Mouse (Mus musculus): ENCODE measurements around the gene Atp6v0a1. TPM values are rescaled to one million over a fixed set of nuclear protein-coding genes. Genes with fewer than 3 reads are reported as not detected.

Atp6v0a1 gene
- polyA plus RNA-seq, 1 experiment from 2014 or later, result 40.3 TPM

DNA sequence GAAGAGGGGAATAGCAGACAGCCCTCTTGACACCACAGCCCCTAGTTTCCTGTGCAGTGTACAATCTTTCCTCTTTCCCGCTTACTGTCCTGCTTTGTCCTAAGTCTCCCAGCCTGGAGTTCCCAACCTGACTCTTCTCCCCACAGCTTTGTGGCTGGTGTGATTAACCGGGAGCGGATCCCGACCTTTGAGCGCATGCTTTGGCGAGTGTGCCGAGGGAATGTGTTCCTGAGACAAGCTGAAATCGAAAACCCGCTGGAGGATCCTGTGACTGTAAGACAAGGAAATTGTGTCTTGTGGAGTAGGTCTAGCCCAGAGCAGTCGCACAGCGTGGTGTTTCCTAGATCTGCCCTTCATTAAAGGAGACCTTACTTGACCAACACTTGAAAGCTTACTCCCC is 17.9 kb downstream of the Atp6v0a1 start:
- no peaks in the 10 kb centered on the region for H3K27me3 ChIP-seq
- H3K36me3 ChIP-seq, result peaks cover 40% of the 10 kb centered on the region
- WGBS, result 88% methylated on average over 11 of the region's 11 CpGs
- H3K4me3 ChIP-seq (replicated peaks), result no peak overlapping the region
- H3K4me2 ChIP-seq (replicated peaks), result no peak overlapping the region
- no peaks in the 10 kb centered on the region for H3K9me3 ChIP-seq (replicated peaks)
- H3K4me1 ChIP-seq, result no peaks in the 10 kb centered on the region
- ATAC-seq (ENCODE audit: insufficient number of reproducible peaks, low FRiP score, low TSS enrichment, low read depth), result no peak
- no peak overlapping the region for H3K27ac ChIP-seq (replicated peaks)
- no peak overlapping the region for H3K9ac ChIP-seq

GRCm38 (mm10) chr11:101029320-101029719 is 20.1 kb downstream of the Atp6v0a1 start:
- WGBS, result 87% methylated on average over 8 of the region's 8 CpGs
- Histone ChIP-seq H3K27ac (replicated peaks) (no peak overlapping the region), H3K9me3 (replicated peaks) (no peaks in the 10 kb centered on the region), H3K36me3 (peaks cover 41% of the 10 kb centered on the region), H3K4me2 (replicated peaks) (no peak overlapping the region), H3K4me3 (replicated peaks) (no peak overlapping the region), H3K9ac (no peak overlapping the region), H3K27me3 (no peaks in the 10 kb centered on the region), H3K4me1 (no peaks in the 10 kb centered on the region)
- ATAC-seq (ENCODE audit: insufficient number of reproducible peaks, low FRiP score, low TSS enrichment, low read depth), result no peak

DNA sequence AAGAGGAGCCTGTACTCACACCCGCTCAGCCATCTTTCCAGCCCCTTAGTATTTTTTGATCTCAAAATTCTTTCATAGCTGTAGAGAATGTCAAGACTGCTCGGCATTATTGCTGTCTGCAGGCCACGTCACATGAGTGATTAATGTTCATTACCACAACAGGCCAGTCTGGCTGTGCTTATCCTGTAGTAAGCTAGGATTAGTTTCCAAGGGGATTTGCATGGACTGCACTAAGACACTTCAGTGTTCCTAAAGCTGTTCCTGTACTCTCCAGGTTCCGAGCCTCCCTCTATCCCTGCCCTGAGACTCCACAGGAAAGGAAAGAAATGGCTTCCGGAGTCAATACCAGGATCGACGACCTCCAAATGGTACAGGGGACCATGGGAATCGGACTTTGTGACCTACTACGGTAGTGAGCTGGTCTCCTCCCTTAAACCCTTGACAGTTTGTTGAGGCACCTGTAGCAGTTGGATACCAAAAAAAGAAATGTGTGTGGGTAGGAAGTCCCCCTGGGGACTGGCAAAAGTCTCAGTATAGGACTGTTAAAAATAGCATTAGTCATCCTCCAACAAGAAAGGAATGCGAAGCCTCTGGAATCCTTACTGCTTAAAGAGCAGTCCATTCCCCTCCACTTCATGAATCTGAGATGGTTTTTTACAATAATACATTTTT is 21.0 kb downstream of the Atp6v0a1 start:
- WGBS, result 75% methylated on average over 10 of the region's 10 CpGs
- no peaks in the 10 kb centered on the region for H3K9me3 ChIP-seq (replicated peaks)
- no peak overlapping the region for H3K9ac ChIP-seq
- no peak for ATAC-seq (ENCODE audit: insufficient number of reproducible peaks, low FRiP score, low TSS enrichment, low read depth)
- no peak overlapping the region for H3K4me2 ChIP-seq (replicated peaks)
- peaks cover 47% of the 10 kb centered on the region for H3K36me3 ChIP-seq
- no peaks in the 10 kb centered on the region for H3K4me1 ChIP-seq
- H3K27me3 ChIP-seq, result no peaks in the 10 kb centered on the region
- 0 out of 2 replicates have a peak overlapping the region, but pooled peaks have one; percentile 4 for H3K27ac ChIP-seq (replicated peaks)
- no peak overlapping the region for H3K4me3 ChIP-seq (replicated peaks)

DNA sequence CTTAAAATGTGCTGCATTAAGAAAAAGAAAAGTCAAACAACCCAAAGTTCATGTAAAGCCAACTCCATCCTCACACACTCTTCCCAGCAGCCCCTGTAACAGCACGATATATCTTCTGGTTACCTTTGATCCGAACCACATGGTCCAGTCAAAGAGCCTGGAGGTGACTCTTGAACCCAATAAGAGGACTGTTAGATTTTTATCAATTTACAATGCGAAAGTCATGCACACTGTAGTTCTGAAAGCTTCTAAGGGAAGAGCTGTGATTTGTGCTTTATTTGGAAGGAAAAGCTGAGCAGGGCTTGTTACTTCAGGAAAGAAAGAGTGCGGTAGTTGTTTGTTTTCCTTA is 21.5 kb downstream of the Atp6v0a1 start:
- Histone ChIP-seq H3K9me3 (replicated peaks) (no peaks in the 10 kb centered on the region), H3K9ac (no peak overlapping the region), H3K36me3 (peaks cover 50% of the 10 kb centered on the region), H3K4me3 (replicated peaks) (no peak overlapping the region), H3K27me3 (no peaks in the 10 kb centered on the region), H3K4me2 (replicated peaks) (no peak overlapping the region), H3K4me1 (no peaks in the 10 kb centered on the region), H3K27ac (replicated peaks) (no peak overlapping the region)
- ATAC-seq (ENCODE audit: insufficient number of reproducible peaks, low FRiP score, low TSS enrichment, low read depth), result no peak
- WGBS, result 90% methylated on average over 4 of the region's 4 CpGs

DNA sequence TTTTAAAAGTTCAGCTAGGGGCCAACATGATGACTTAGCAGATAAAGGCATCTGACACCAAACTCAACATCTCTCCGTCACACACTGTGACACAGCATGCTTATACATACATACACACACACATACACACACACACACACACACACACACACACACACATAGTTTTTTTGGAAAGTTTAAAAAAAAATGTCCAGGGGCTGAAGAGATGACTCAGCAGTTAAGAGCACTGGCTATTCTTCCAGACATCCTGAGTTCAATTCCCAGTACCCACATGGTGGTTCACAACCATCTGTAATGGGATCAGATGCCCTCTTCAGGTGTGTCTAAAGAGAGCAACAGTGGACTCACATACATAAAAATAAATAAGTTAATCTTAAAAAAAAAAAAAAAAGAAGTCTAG is 22.2 kb downstream of the Atp6v0a1 start:
- H3K36me3 ChIP-seq, result peaks cover 52% of the 10 kb centered on the region
- ATAC-seq (ENCODE audit: insufficient number of reproducible peaks, low FRiP score, low TSS enrichment, low read depth), result no peak
- H3K4me3 ChIP-seq (replicated peaks), result no peak overlapping the region
- no peak overlapping the region for H3K9ac ChIP-seq
- no peaks in the 10 kb centered on the region for H3K4me1 ChIP-seq
- WGBS, result 85% methylated on average over 1 of the region's 1 CpGs
- H3K27me3 ChIP-seq, result no peaks in the 10 kb centered on the region
- no peak overlapping the region for H3K27ac ChIP-seq (replicated peaks)
- H3K9me3 ChIP-seq (replicated peaks), result no peaks in the 10 kb centered on the region
- no peak overlapping the region for H3K4me2 ChIP-seq (replicated peaks)

- Histone ChIP-seq H3K27ac (replicated peaks) (no peak overlapping the region), H3K4me3 (replicated peaks) (no peak overlapping the region), H3K4me1 (no peaks in the 10 kb centered on the region), H3K9me3 (replicated peaks) (no peaks in the 10 kb centered on the region), H3K9ac (no peak overlapping the region), H3K27me3 (no peaks in the 10 kb centered on the region), H3K4me2 (replicated peaks) (no peak overlapping the region), H3K36me3 (peaks cover 59% of the 10 kb centered on the region)
- ATAC-seq (ENCODE audit: insufficient number of reproducible peaks, low FRiP score, low TSS enrichment, low read depth), result no peak
- WGBS, result 95% methylated on average over 17 of the region's 17 CpGs
Observed at GRCm38 (mm10) chr11:101033856-101034500, 24.7 kb downstream of the Atp6v0a1 start.

DNA sequence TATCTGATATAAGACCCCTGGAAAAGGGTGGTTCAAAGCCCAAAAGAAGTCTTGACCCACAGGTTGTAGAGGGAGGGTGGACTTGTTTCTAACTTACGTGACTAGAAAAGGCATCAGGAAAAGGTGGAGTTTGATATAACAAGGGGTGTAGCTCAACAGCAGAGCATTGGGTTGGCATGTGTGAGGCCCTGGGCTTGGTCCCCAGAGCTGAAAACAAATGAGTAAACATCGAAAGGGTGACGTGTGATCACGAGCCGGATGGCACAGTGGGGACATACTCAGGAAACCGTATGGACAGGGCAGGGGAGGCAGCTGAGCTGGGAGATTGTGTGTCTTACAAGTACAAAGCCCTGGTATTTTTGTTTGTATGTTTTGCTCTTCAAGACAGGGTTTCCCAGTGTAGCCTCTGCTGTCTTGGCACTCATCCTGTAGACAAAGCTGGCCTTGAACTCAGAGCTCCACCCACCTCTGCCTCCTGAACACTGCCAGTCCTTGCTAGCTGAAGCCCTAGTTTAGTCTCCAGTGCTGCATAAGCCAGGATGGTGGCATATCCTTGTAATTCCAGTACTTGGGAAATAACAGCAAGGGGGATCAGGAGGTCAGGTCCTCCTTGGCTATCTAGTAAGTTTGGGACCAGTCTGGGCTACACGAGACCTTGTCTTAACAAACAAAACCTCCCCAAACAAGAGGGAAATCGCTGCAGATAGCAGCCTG is 25.5 kb downstream of the Atp6v0a1 start:
- Histone ChIP-seq H3K4me2 (replicated peaks) (no peak overlapping the region), H3K4me1 (no peaks in the 10 kb centered on the region), H3K27me3 (no peaks in the 10 kb centered on the region), H3K4me3 (replicated peaks) (no peak overlapping the region), H3K27ac (replicated peaks) (no peak overlapping the region), H3K9me3 (replicated peaks) (no peaks in the 10 kb centered on the region), H3K9ac (no peak overlapping the region), H3K36me3 (peaks cover 62% of the 10 kb centered on the region)
- WGBS, result 93% methylated on average over 8 of the region's 8 CpGs
- no peak for ATAC-seq (ENCODE audit: insufficient number of reproducible peaks, low FRiP score, low TSS enrichment, low read depth)

GRCm38 (mm10) chr11:101035328-101035695 is 26.1 kb downstream of the Atp6v0a1 start:
- Histone ChIP-seq H3K27me3 (no peaks in the 10 kb centered on the region), H3K9me3 (replicated peaks) (no peaks in the 10 kb centered on the region), H3K4me2 (replicated peaks) (no peak overlapping the region), H3K27ac (replicated peaks) (no peak overlapping the region), H3K36me3 (peaks cover 63% of the 10 kb centered on the region), H3K9ac (no peak overlapping the region), H3K4me1 (no peaks in the 10 kb centered on the region), H3K4me3 (replicated peaks) (no peak overlapping the region)
- WGBS, result 89% methylated on average over 4 of the region's 4 CpGs
- ATAC-seq (ENCODE audit: insufficient number of reproducible peaks, low FRiP score, low TSS enrichment, low read depth), result no peak

GRCm38 (mm10) chr11:101037795-101038194 is 28.5 kb downstream of the Atp6v0a1 start:
- Histone ChIP-seq H3K4me1 (no peaks in the 10 kb centered on the region), H3K9ac (no peak overlapping the region), H3K4me2 (replicated peaks) (no peak overlapping the region), H3K36me3 (peaks cover 70% of the 10 kb centered on the region), H3K9me3 (replicated peaks) (no peaks in the 10 kb centered on the region), H3K27ac (replicated peaks) (no peak overlapping the region), H3K4me3 (replicated peaks) (no peak overlapping the region), H3K27me3 (no peaks in the 10 kb centered on the region)
- no peak for ATAC-seq (ENCODE audit: insufficient number of reproducible peaks, low FRiP score, low TSS enrichment, low read depth)
- 82% methylated on average over 10 of the region's 10 CpGs for WGBS

DNA sequence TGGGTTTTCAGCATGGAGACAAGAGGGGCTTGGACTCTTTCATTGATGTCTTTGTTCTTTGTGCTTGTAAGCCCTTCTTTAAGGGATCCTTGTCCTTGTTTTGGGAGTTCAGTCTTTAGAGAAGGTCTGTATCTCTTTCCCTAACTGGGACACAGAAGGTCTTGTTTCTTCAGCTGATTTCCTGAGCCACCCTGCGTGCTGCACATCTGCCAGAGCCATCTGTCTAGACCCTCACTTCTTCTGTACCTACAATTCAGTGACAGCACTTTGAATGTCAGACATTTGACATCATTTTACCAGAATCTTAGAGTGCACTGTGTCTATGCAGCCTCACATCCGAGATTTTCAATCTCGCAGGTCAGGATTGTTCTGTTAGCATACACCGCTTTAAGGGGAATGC is 36.6 kb downstream of the Atp6v0a1 start:
- Histone ChIP-seq H3K36me3 (peaks cover 82% of the 10 kb centered on the region), H3K27ac (replicated peaks) (no peak overlapping the region), H3K9ac (no peak overlapping the region), H3K4me3 (replicated peaks) (no peak overlapping the region), H3K9me3 (replicated peaks) (no peaks in the 10 kb centered on the region), H3K4me2 (replicated peaks) (no peak overlapping the region), H3K27me3 (no peaks in the 10 kb centered on the region), H3K4me1 (no peaks in the 10 kb centered on the region)
- no peak for ATAC-seq (ENCODE audit: insufficient number of reproducible peaks, low FRiP score, low TSS enrichment, low read depth)
- 88% methylated on average over 4 of the region's 4 CpGs for WGBS

GRCm38 (mm10) chr11:101046440-101046839 is 37.2 kb downstream of the Atp6v0a1 start:
- no peak overlapping the region for H3K27ac ChIP-seq (replicated peaks)
- H3K9me3 ChIP-seq (replicated peaks), result no peaks in the 10 kb centered on the region
- WGBS, result 72% methylated on average over 9 of the region's 9 CpGs
- no peaks in the 10 kb centered on the region for H3K4me1 ChIP-seq
- no peak overlapping the region for H3K4me3 ChIP-seq (replicated peaks)
- H3K4me2 ChIP-seq (replicated peaks), result no peak overlapping the region
- H3K36me3 ChIP-seq, result peaks cover 84% of the 10 kb centered on the region
- no peaks in the 10 kb centered on the region for H3K27me3 ChIP-seq
- no peak overlapping the region for H3K9ac ChIP-seq
- no peak for ATAC-seq (ENCODE audit: insufficient number of reproducible peaks, low FRiP score, low TSS enrichment, low read depth)

Measured in embryonic facial prominence, embryonic 15.5 days (tissue).